Comparison of ENCODE assay signal across 21 mouse cellular contexts in genomic region chr7:120874021-120874420, GRCm38 (mm10). TPM values are rescaled to one million over a fixed set of nuclear protein-coding genes. Genes with fewer than 3 reads are reported as not detected.
A peak's percentile ranks its signal among the peaks of the same experiment; 100 is the strongest.
DNase-seq lines count a peak whose midpoint lies in the region; ATAC-seq and TF ChIP-seq lines count a peak whose summit lies in the region.
"Had no signal": no experiment of that assay in that cellular context is flagged by ENCODE, and none has a peak within 500 bp of the region (broad histone marks: within the 10 kb centered on the region; RNA-seq: fewer than 3 reads in every experiment).

No protein-coding gene starts in this region.

- H3K9me3 ChIP-seq in liver, embryonic 14.5 days (ENCODE audit: control insufficient read depth, low read length): no peaks in the 10 kb centered on the region
- H3K9me3 ChIP-seq in stomach, embryonic 16.5 days (replicated peaks; ENCODE audit: control insufficient read depth, low read length): no peaks in the 10 kb centered on the region
- H3K9me3 ChIP-seq: embryonic facial prominence, embryonic 15.5 days; forebrain, embryonic 10.5 days; limb, embryonic 15.5 days; midbrain, embryonic 10.5 days had no signal

- H3K4me1 ChIP-seq in brown adipose tissue, adult 24 weeks (ENCODE audit: control insufficient read depth, insufficient read depth, insufficient read length, low read length): peaks cover 4% of the 10 kb centered on the region; the same call in 1 of the 2 replicates
- H3K4me1 ChIP-seq in liver, embryonic 14.5 days (replicated peaks; ENCODE audit: control insufficient read depth in 2 of 2, insufficient read depth in 2 of 2, low read length in 1 of 2): peaks cover 43 to 58% of the 10 kb centered on the region in 2 experiments
- H3K4me1 ChIP-seq in stomach, embryonic 16.5 days (ENCODE audit: control insufficient read depth, insufficient read depth, low read length): peaks cover 38% of the 10 kb centered on the region
- H3K4me1 ChIP-seq: forebrain, embryonic 10.5 days; midbrain, embryonic 10.5 days had no signal

- peak; percentile 53 for DNase-seq in gastrocnemius, postnatal 25 days
- no peak for DNase-seq in gastrocnemius, postnatal 10 days
- no peak for DNase-seq in liver, embryonic 14.5 days (ENCODE audit: low read depth in 3 of 3, low spot score in 3 of 3)
- DNase-seq in adrenal gland, adult 18-20 months (ENCODE audit: low spot score in 2 of 2): no peak
- no peak for DNase-seq in spleen, postnatal 4 days (ENCODE audit: low spot score in 2 of 2)
- DNase-seq: adrenal gland, postnatal 14 days; cerebellum, adult 9-10 months; heart, adult 11 months; kidney, adult 18-20 months; left cerebral cortex, postnatal 4 days; right cerebral cortex, postnatal 4 days had no signal

- TF ChIP-seq EP300 in liver, embryonic 14.5 days (IDR thresholded peaks at IDR 0.05; ENCODE audit: low read depth): no peak

- peak overlapping the region; percentile 74 for H3K4me2 ChIP-seq in liver, embryonic 14.5 days (ENCODE audit: low read depth)
- H3K4me2 ChIP-seq in stomach, embryonic 16.5 days (ENCODE audit: low read depth, low read length): no peak overlapping the region
- H3K4me2 ChIP-seq: embryonic facial prominence, embryonic 15.5 days; heart, embryonic 11.5 days; limb, embryonic 15.5 days had no signal

- 87% methylated on average over 3 of the region's 3 CpGs for WGBS in liver, embryonic 14.5 days (ENCODE audit: insufficient replicate concordance)
- 95% methylated on average over 3 of the region's 3 CpGs for WGBS in stomach, embryonic 16.5 days

- 0 out of 2 replicates have a peak overlapping the region, but pooled peaks have one; percentile 14 for H3K27ac ChIP-seq in brown adipose tissue, adult 24 weeks (replicated peaks; ENCODE audit: low read depth, low read length)
- peak overlapping the region; percentile 98 for H3K27ac ChIP-seq in liver, embryonic 14.5 days
- peak overlapping the region; percentile 91 for H3K27ac ChIP-seq in stomach, embryonic 16.5 days (ENCODE audit: low read length)
- H3K27ac ChIP-seq: embryonic facial prominence, embryonic 15.5 days; forebrain, embryonic 10.5 days; hindbrain, postnatal 0 days; left cerebral cortex, adult 2 months; limb, embryonic 15.5 days; midbrain, embryonic 10.5 days had no signal

- H3K9ac ChIP-seq in liver, embryonic 14.5 days (replicated peaks): peak overlapping the region; percentile 80
- H3K9ac ChIP-seq in stomach, embryonic 16.5 days (ENCODE audit: low read length): no peak overlapping the region
- H3K9ac ChIP-seq: embryonic facial prominence, embryonic 15.5 days; limb, embryonic 15.5 days had no signal

- H3K36me3 ChIP-seq in liver, embryonic 14.5 days (replicated peaks; ENCODE audit: control insufficient read depth, insufficient read depth, low read depth): peaks cover 37% of the 10 kb centered on the region
- peaks cover 3% of the 10 kb centered on the region; the same call in 1 of the 2 replicates for H3K36me3 ChIP-seq in stomach, embryonic 16.5 days (ENCODE audit: control insufficient read depth, insufficient read depth, low read length)
- H3K36me3 ChIP-seq: forebrain, embryonic 10.5 days; midbrain, embryonic 10.5 days had no signal

- H3K4me3 ChIP-seq in brown adipose tissue, adult 24 weeks (ENCODE audit: insufficient read depth, low read depth, low read length): no peak overlapping the region
- H3K4me3 ChIP-seq in liver, embryonic 14.5 days (ENCODE audit: insufficient read depth in 1 of 2, low read depth in 2 of 2, low read length in 2 of 2): peak overlapping the region in 1 of 2 experiments; percentile 49; a peak in 2 of 4 replicates
- H3K4me3 ChIP-seq in stomach, embryonic 16.5 days (replicated peaks; ENCODE audit: low read length): no peak overlapping the region
- H3K4me3 ChIP-seq: embryonic facial prominence, embryonic 15.5 days; forebrain, embryonic 10.5 days; left cerebral cortex, adult 2 months; limb, embryonic 15.5 days; midbrain, embryonic 10.5 days had no signal

- no peaks in the 10 kb centered on the region for H3K27me3 ChIP-seq in liver, embryonic 14.5 days (ENCODE audit: control insufficient read depth, insufficient read depth, low read length)
- no peaks in the 10 kb centered on the region for H3K27me3 ChIP-seq in stomach, embryonic 16.5 days (ENCODE audit: control insufficient read depth, insufficient read depth, low read length)
- H3K27me3 ChIP-seq: embryonic facial prominence, embryonic 15.5 days; limb, embryonic 15.5 days had no signal

- no peak for ATAC-seq in liver, embryonic 14.5 days (ENCODE audit: insufficient read depth)
- no peak for ATAC-seq in stomach, embryonic 16.5 days (ENCODE audit: insufficient read depth, low FRiP score)
- ATAC-seq: forebrain, embryonic 16.5 days; hindbrain, postnatal 0 days had no signal

- no peak for TF ChIP-seq CTCF in liver, embryonic 14.5 days (IDR thresholded peaks at IDR 0.05; ENCODE audit: low read depth)

RNA-seq across cellular contexts. Expression of gene Eef2k, which starts 31.4 kb away (rescaled TPM):
- 10 to 100 TPM; 39.3 to 56.2 TPM for total RNA-seq in gastrocnemius, postnatal 25 days (2021)
- 10 to 100 TPM; 56.3 to 60.9 TPM for total RNA-seq in gastrocnemius, postnatal 10 days (2021)
- 3.5 and 5.0 TPM in 2 replicates for polyA plus RNA-seq in brown adipose tissue, adult 24 weeks (2012; ENCODE audit: insufficient read depth, insufficient read length, missing spikeins)
- polyA plus RNA-seq in liver, embryonic 14.5 days (2012; rRNA removed): 21.5 and 30.2 TPM in 2 replicates
- polyA plus RNA-seq in liver, embryonic 14.5 days (2014; fragmentation: Nextera tagmentation; extraction: Ambion mirVana): 13.4 and 14.5 TPM in 2 replicates
- 76.0 and 80.6 TPM in 2 replicates for polyA plus RNA-seq in stomach, embryonic 16.5 days (2015; fragmentation: Nextera tagmentation; extraction: Ambion mirVana)
- 10 to 100 TPM; 20.9 to 22.4 TPM for total RNA-seq in adrenal gland, adult 18-20 months (2021)

RNA-seq across cellular contexts. Expression of gene Polr3e, which starts 43.5 kb away (rescaled TPM):
- total RNA-seq in gastrocnemius, postnatal 25 days (2021): 10 to 100 TPM in 1 of 2 experiments, 1 to 10 TPM in 1; 9.0 to 11.0 TPM
- 10 to 100 TPM; 14.0 to 15.9 TPM for total RNA-seq in gastrocnemius, postnatal 10 days (2021)
- polyA plus RNA-seq in brown adipose tissue, adult 24 weeks (2012; ENCODE audit: insufficient read depth, insufficient read length, missing spikeins): 6.1 and 7.9 TPM in 2 replicates
- 5.8 and 9.2 TPM in 2 replicates for polyA plus RNA-seq in liver, embryonic 14.5 days (2012; rRNA removed)
- polyA plus RNA-seq in liver, embryonic 14.5 days (2014; fragmentation: Nextera tagmentation; extraction: Ambion mirVana): 6.6 and 7.1 TPM in 2 replicates
- polyA plus RNA-seq in stomach, embryonic 16.5 days (2015; fragmentation: Nextera tagmentation; extraction: Ambion mirVana): 33.8 and 34.0 TPM in 2 replicates
- 10 to 100 TPM; 20.8 to 23.5 TPM for total RNA-seq in adrenal gland, adult 18-20 months (2021)

Comparison
In these comparisons a context has a peak if more than half of its experiments do, and no peak if none do; other contexts are left out.
1. H3K27ac ChIP-seq: peak in every context shown above with its lines; median percentile 98 in liver, embryonic 14.5 days; 91 in stomach, embryonic 16.5 days; 14 in brown adipose tissue, adult 24 weeks.